Mouse (Mus musculus) heart, postnatal 25 days (tissue): ENCODE data around the gene Wwp2. TPM values are rescaled to one million over a fixed set of nuclear protein-coding genes. Genes with fewer than 3 reads are reported as not detected.

Experiments used
- DNase-seq: peaks from one replicate; pipeline ENCODE4 v3.0.0; 2022; ENCODE audit warnings: low spot score
- intact Hi-C: fragments of 180-260 bp; cut with DNase I; formaldehyde crosslinking; loops from one replicate; pipeline ENCODE4 v1.15.1; 2025
- total RNA-seq, 2 experiments: library from RNA; stranded (reverse); gene quantifications; 2 replicates each; pipeline ENCODE4 v1.2.3; 2021

The Wwp2 gene
- total RNA-seq, result 10 to 100 TPM; 20.1 to 22.7 TPM

DNA sequence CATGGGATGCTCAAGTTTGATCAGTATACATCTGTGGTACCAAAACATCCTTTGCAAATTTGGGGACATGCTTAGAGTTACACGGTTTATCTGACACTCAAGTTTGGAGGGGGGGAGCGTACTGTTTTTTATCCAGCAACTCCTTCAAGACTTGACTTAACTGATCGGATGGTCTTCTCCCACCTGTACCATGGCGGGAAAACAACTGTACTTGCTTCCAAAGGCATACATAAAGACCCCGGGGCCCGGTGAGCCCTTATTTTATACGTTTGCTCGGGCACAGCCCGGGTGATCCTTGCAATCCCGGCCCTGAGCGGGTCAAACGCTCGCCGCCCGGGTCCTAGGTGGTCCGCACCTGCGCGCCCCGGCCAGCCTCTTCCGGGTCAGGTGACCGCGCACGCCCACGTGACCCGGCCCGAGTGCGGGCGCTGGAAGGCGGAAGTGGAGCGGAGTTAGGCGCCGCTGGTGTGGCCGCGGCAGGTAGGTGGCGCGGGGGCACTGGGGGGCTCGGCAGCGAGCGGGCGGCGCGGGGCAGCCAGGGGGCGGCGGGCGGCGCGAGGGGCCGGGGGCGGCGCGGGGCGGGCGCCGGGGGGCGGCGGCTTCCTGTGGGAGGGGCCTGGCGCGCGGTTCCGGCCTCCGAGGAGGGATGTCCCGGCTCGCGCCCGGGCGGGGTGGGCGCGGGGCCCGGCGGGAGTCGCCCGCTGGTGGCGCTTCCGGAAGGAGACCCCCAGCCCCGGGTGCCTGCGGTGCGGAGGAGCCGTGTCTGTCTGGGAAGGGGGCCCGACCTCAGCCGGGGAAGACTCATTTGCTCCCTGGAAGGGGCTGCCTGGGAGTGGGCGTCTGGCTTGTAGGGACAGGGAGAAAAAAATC lies at the start of gene Wwp2:
Gene Wwp2, plus strand, starts transcription at position 404 of the 870 bp plus-strand sequence.
- peak; percentile 60 for DNase-seq
- intact Hi-C loops, result no loop called here

DNA sequence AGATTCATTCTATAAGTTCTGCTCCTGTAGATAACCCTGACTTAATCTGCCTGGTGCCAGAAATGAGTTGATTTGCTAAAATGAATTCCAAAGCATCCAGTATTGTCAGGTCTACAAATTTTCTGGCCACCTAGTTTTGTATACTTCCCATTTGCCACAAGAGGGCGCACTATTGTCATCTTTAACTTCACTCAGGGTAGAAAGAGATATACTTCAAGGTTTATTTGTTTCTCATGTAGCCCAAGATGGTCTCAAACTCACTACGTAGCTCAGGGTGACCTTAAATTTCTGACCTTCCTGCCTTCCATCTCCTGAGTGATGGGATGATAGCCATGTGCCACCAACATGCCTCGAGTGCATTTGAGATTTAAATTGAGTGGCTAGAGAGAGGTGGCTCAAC lies 49.5 kb upstream of the Wwp2 start:
- intact Hi-C loops, result no loop called here
- no peak for DNase-seq

DNA sequence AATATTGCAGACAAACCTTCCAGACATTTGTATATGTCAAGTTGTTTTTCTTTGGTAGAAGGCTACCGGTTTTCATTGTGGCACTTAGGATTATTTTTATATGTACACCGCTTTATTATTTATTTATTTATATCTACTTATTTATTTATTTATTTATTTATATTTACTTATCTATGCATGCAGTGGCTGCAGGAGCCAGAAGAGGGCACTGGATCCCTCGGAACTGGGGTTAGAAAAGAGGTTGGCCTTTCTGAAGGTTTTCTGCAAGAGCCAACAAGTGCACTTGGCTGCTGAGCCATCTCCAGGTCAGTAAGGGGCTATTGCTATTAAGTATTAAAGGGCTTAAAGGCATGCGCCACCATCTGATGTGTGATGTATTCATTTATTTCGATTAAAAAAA lies 48.3 kb upstream of the Wwp2 start:
- intact Hi-C loops, result loop anchor here (2.0 kb wide), 1 partner anchor 37 kb away; the partner anchor contains the start of gene Nob1
- DNase-seq, result no peak

DNA sequence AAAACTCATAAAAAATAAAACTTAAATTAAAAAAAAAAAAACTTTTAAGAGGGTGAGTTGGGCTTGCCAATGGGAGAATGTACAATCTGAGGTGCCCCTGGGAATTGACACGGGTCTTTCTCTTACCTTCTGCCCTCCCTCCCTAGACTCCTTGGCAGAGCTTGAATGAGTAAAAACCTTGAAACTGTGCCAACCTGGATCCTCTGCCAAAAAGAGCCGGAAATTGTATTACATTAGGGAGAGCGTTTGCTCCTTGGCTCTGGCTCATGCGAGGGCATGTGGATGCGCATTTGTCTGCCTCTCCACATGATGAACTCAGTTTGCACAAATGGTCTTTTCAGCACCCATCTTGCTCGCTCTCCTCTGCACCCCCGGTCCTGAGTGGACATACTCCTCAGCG lies 46.6 kb upstream of the Wwp2 start:
- DNase-seq, result no peak
- intact Hi-C loops, result loop anchor here (2.0 kb wide), 1 partner anchor 35 kb away; the partner anchor contains the start of gene Nob1

DNA sequence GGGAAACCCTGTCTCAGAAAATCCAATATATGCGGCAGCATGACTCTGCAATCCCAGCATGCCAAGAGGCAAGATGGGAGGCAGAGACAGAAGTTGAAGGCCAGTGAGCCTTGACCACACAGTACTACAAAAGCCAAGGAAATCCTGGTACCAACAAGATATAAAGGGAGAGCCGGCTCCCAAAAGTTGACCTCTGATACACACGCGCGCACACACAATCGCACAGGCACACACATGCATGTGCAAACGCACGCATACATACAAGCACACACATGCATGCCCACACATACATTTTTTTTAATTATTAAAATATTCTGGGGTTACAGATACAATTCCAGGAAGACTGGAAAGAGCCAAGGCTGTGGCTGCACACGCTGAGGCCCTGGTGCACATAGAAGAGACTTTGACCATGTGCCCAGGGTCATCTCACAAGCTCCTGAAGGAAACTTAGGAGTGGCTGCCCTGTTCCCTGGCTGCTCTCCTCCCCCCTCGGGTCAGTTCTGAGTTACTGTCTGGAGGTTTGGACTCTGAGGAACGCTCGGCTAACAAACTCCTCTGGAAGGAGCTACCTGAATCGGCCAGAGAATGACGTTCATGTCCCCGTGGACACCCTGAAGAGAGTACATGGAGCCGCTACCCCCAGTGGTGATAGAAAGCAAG lies 45.6 kb upstream of the Wwp2 start:
- DNase-seq, result no peak
- intact Hi-C loops, result no loop called here

DNA sequence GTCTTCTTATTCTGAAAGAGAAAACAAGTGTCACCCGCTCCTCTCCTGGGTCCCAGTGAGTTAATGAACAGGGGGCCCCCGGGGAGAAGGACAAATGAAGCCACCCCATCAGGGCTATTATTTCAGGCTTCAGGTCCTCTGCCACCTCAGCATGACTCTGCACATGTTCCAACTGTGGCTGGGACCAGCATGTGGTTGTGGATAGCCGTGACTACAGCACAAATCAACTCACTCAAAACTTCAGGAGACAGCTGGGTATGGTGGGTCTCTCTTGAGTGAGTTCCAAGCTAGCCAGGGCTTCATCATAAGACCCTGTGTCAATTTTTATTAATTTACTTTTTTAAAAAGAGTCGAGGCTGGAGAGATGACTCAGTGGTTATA lies 45.0 kb upstream of the Wwp2 start:
- intact Hi-C loops, result no loop called here
- no peak for DNase-seq

DNA sequence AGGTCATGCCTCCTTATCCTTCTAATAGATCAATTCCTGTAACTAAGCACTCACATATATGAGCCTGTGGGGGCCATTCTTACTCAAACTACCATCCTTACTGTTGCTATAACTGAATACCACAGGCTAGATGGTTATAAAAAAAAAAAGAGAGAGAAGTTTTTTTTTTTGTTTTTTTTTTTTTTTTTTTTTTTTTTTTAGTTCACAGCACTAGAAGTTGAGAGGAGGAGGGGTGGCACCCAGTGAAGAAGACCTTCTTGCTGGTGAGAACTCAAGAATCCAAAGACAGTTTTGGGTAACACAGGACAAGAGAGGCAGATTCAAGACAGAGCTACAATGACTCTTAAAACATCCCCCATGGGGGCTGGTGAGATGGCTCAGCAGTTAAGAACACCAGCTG lies 40.8 kb upstream of the Wwp2 start:
- intact Hi-C loops, result no loop called here
- no peak for DNase-seq

DNA sequence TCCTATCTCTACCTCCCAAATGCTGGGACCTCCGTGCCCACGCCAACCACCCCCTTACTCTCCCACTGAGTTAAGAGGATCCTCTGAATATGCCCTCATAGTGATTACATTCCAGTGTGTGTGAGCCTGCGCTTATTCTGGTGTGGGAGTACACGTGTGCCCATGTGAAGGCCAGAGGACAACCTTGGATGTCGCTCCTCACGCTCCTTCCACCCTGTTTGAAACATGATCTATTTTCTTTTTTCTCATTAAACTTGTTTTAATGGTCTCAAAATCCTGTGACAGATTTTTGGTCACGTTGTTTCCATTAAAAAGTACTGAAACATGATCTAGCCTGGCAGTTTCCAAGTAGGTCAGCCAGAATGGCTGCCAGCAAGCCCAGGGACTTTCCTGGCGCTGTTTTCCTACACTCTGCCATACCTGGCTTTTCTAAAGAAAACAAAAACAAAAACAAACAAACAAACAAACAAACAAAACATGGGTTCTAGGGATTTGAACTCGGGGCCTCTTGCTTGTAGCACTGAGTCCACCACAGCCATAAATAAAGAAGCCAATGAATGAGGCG lies 40.0 kb upstream of the Wwp2 start:
- DNase-seq, result no peak
- intact Hi-C loops, result no loop called here

DNA sequence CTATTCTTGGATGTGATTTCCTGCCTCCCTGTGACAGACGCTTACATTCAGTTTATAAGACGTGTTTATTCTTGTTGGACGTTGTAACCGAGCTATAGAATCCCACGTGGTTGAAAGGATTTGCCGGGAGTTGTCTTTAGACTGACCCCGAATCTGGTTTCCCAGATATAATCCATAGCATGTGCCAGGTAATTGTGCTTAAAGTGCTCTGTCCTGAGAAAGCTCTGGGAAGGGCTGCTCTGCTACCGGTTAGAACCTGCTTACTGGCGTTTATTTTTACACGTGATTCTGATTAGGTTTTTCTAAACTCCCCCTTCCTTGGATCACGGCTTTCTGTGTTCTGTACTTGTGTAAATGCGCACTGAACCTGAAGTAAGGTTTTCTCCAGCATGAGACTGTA lies 38.5 kb upstream of the Wwp2 start:
- DNase-seq, result no peak
- intact Hi-C loops, result no loop called here

DNA sequence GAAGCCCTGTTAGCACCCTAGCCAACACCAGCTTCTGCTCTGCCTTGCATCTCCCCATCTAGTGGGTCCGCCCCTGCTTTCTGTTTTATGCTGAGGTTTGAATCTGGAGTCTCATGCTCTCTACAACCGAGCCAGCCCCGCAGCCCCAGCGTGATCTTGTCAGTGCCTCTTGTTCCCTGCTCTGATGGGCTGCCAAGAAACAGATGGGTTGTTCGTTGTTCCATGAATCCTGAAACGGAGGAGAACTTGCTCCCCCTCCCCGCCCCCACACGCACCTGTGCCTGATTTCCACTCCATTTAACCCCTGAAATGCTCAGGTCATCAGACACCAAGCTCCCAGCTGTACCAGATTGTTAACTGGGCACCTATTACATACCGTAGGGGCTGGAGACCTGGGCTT lies 36.7 kb upstream of the Wwp2 start:
- intact Hi-C loops, result no loop called here
- no peak for DNase-seq

DNA sequence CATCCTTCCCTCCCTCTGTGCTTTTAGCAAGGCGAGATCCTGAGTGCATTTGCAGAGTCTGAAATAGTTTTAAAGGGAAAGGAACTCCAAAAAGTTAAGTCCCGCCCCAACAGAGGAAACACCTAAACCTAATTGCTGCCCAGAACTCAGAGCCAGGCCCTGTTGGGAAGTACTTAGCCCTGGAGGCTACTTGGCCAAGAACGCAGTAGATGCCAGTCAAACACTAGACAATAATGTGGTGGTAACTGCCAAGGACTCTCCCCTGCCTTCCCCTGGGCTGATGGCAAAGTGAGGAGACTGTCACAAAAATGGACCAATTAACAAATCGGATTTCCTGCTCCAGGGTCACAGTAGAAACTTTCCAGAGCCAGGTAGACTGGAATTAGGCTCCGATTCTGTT lies 34.3 kb upstream of the Wwp2 start:
- intact Hi-C loops, result no loop called here
- DNase-seq, result no peak

DNA sequence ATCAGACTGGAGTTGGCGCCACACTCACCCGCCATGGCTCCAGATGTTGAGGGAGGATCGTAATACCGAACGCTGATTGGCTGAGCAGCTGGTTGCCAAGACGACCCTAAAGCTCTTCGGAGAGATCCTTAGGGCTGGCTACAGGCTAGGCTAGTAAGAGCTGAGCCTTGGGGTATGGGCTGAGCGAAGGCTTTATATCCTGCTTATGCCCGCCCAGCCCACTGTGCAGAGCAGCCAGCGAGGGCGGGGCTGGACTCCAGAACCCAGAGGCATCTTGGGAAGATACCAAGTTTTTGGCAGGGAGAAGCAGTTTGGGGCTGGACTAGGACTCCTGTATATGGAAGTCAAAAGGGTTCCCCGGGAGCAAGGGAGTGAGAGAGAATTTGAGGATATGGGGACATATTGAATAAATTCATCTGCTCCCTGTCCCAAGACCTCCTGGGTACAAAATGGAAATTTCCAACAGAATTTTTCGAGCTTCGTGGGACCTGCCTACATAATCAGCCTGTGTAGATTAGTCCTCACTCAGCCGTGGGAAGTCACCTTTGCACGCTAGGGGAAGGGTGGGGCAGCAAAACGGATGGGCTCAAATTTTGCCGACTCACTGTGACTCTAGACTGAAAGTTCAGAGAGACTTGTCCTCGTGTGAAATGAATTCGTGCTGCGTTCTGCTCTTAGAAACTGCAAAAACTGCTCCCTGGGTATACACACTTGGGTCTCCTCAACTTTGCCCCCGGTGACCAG lies 33.0 kb upstream of the Wwp2 start, which contains the start of gene Nqo1:
Gene Nqo1, minus strand, starts transcription at position 169 of the 744 bp plus-strand sequence.
- peak; percentile 75 for DNase-seq

DNA sequence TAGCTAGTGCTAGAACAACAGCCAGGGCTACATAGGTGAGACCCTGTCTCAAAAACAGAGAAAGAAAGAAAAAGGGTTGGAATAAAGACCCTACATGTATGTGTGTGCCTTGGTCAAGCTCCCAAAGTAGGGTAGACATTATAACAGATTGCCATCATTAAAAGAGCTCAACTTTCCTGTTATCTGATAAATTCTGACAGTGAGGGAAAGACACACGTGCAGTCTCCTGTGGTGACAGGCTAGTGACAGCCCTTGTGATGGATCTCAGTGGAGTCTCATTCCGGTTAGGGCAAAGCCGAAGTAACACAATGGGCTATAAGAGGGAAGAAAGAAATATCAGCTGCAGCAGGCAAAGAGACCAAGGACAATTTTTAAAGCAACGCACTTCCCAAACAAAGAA lies 32.1 kb upstream of the Wwp2 start:
- intact Hi-C loops, result no loop called here
- no peak for DNase-seq

More for the DNA sequence above, 33.0 kb upstream of the Wwp2 start, which contains the start of gene Nqo1:
- intact Hi-C loops, result no loop called here

DNA sequence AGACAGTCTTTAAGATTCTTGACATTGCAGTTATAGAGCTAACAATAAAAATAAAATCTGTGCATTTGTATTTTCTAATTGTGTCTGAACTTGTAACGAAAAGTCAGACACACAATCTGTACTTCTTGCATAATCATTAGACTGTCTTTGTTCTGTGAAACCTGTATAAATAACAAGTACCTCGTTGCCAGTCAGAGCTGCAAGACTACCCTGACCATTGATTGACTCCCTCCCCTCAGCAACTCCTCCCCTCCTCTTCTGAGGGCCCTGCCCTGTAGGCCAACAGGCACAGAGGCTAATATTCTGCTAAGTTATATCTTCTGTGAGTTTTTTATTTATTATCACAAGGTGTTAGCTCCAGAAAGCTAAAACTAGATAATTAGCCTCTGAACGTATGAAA lies 30.2 kb upstream of the Wwp2 start:
- intact Hi-C loops, result no loop called here

DNA sequence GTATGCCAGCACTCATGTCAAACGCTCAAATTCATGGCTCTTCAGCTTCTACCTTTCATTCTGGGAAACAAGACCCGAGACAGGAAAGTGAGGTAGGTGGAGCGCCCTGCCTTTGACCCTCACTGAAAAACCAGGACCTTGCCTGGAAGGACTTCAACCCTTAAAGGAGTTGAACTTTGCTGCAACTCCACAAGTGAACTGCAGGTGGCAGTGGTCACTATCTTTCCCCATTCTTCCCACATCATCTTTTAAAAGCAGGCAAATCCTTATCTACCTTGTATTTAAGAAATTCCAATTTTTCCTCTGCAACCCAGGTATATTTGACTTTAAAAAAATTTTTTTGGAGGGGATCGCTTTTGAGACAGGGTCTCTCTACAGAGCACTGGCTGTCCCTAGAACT lies 24.8 kb upstream of the Wwp2 start:
- no peak for DNase-seq
- intact Hi-C loops, result loop anchor here (5.0 kb wide), 1 partner anchor 166 kb away; no protein-coding TSS in a partner anchor

More for the DNA sequence above, 30.2 kb upstream of the Wwp2 start:
- no peak for DNase-seq

DNA sequence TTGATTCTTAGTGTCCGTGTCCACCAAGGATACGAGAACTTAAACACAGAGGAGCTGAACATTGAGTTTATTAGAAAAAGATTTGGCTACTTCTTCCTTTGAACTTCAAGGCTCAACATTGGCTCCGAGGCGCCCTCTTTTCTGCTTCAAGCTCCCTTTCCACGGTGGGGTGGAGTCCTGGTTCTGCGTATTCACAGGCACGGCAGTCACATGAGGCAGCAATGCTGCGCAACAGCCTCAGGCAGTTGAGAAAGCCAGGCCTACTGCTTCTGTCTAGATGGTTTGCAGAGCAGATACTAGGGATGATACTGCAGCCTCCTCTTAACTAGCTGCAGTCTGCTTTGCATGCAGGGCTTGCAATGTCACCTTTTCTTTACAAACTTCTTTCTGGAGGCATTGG lies 23.6 kb upstream of the Wwp2 start:
- intact Hi-C loops, result loop anchor here (5.0 kb wide), 1 partner anchor 165 kb away; no protein-coding TSS in a partner anchor
- no peak for DNase-seq

DNA sequence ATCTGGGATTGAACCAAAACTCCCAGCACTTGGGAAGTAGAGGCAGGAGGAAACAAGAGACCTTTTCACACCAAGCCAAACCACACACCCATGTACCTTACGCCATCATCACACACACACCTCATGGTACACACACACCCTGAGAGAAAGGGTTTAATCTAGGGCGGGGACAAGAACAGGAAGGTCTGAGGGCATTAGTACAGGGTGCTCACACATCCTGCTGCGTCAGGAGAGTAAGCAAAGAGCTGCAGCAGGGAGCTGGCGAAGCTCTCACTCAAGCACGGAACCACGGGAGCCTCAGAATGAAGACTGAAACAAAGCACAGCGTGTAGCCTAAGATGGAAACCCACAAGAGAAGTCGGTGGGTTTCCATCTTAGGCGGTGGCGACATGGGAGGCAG lies 22.3 kb upstream of the Wwp2 start:
- intact Hi-C loops, result loop anchor here (5.0 kb wide), 1 partner anchor 163 kb away; no protein-coding TSS in a partner anchor
- no peak for DNase-seq

DNA sequence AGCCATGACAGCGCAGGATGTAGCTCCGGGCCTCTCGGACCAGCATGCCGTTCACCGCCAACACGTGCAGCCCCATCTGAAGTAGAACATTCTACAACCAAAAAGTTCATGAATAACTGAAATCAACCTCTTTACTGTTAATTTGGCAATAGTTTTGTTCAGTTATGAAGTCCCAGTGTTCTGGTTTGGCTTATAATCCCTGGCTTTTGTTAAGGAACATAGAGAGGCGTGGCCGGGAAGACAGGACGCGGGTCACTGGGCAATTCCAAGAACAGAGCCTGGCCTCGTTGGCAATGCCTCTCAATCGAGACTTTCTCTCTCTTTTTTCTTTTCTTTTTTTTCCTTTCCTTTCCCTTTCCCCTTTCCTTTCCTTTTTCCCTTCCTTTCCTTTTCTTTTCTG lies 19.2 kb upstream of the Wwp2 start:
- DNase-seq, result no peak
- intact Hi-C loops, result no loop called here

DNA sequence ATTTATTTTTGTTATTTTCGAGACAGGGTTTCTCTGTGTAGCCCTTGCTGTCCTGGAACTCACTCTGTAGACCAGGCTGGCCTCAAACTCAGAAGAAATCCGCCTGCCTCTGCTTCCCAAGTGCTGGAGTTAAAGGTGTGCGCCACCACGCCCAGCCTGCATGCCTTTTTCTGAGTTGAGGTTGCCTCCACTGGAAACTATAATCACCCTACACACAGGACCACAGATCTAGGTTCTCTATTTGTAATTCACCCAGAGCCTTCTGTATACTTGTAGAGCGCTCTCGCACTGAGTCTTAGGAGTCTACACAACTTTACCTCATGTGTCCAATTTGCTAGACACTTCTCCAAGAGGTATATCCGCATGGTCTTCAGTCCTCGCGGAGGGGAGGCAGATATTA lies 12.0 kb upstream of the Wwp2 start:
- no peak for DNase-seq
- intact Hi-C loops, result loop anchor here (2.0 to 5.0 kb wide), 3 partner anchors 35 to 322 kb away; no protein-coding TSS in a partner anchor
